Mouse (Mus musculus): ENCODE data around the gene Nhlh2.

Nhlh2 gene

GRCm38 (mm10) chr3:102009926-102010381 lies at the start of gene Nhlh2:
Gene Nhlh2 (plus strand): TSS chr3:102010076.
- DNase-seq (ENCODE audit: low read depth, low spot score) = no peak

GRCm38 (mm10) chr3:101961146-101961835 lies 48.6 kb upstream of the Nhlh2 start:
- no peak for DNase-seq (ENCODE audit: low read depth, low spot score)

GRCm38 (mm10) chr3:101963501-101963900 lies 46.4 kb upstream of the Nhlh2 start:
- no peak for DNase-seq (ENCODE audit: low read depth, low spot score)

GRCm38 (mm10) chr3:101964352-101964751 lies 45.5 kb upstream of the Nhlh2 start:
- no peak for DNase-seq (ENCODE audit: low read depth, low spot score)

- DNase-seq (ENCODE audit: low read depth, low spot score) = no peak
Measured at GRCm38 (mm10) chr3:101966825-101967558, 42.9 kb upstream of the Nhlh2 start.

- DNase-seq (ENCODE audit: low read depth, low spot score) = no peak
Measured at GRCm38 (mm10) chr3:101975337-101975736, 34.5 kb upstream of the Nhlh2 start.

- no peak for DNase-seq (ENCODE audit: low read depth, low spot score)
Measured at GRCm38 (mm10) chr3:101978299-101978994, 31.4 kb upstream of the Nhlh2 start.

- no peak for DNase-seq (ENCODE audit: low read depth, low spot score)
Measured at GRCm38 (mm10) chr3:101983917-101984316, 26.0 kb upstream of the Nhlh2 start.

- DNase-seq (ENCODE audit: low read depth, low spot score) = no peak
Measured at GRCm38 (mm10) chr3:101985634-101986033, 24.2 kb upstream of the Nhlh2 start.

- no peak for DNase-seq (ENCODE audit: low read depth, low spot score)
Measured at GRCm38 (mm10) chr3:101990136-101990535, 19.7 kb upstream of the Nhlh2 start.

- DNase-seq (ENCODE audit: low read depth, low spot score) = no peak
Measured at GRCm38 (mm10) chr3:101990995-101991516, 18.8 kb upstream of the Nhlh2 start.

GRCm38 (mm10) chr3:101997851-101998250 lies 12.0 kb upstream of the Nhlh2 start:
- DNase-seq (ENCODE audit: low read depth, low spot score) = no peak

- no peak for DNase-seq (ENCODE audit: low read depth, low spot score)
Measured at GRCm38 (mm10) chr3:102010681-102011317, 923 bp downstream of the Nhlh2 start.

GRCm38 (mm10) chr3:102011318-102012075 lies 1.6 kb downstream of the Nhlh2 start:
- no peak for DNase-seq (ENCODE audit: low read depth, low spot score)

- no peak for DNase-seq (ENCODE audit: low read depth, low spot score)
Measured at GRCm38 (mm10) chr3:102012076-102012610, 2.3 kb downstream of the Nhlh2 start.

GRCm38 (mm10) chr3:102012611-102013211 lies 2.8 kb downstream of the Nhlh2 start:
- DNase-seq (ENCODE audit: low read depth, low spot score) = no peak

- no peak for DNase-seq (ENCODE audit: low read depth, low spot score)
Measured at GRCm38 (mm10) chr3:102020604-102021003, 10.7 kb downstream of the Nhlh2 start.

- no peak for DNase-seq (ENCODE audit: low read depth, low spot score)
Measured at GRCm38 (mm10) chr3:102022721-102023120, 12.8 kb downstream of the Nhlh2 start.

- no peak for DNase-seq (ENCODE audit: low read depth, low spot score)
Measured at GRCm38 (mm10) chr3:102023337-102023736, 13.5 kb downstream of the Nhlh2 start.

- DNase-seq (ENCODE audit: low read depth, low spot score) = no peak
Measured at GRCm38 (mm10) chr3:102023829-102024228, 14.0 kb downstream of the Nhlh2 start.

Data from brain, embryonic 18.5 days (tissue).